Mouse (Mus musculus): ENCODE data around the gene Sigirr.

- TF ChIP-seq GATA1 (IDR thresholded peaks at IDR 0.05; ENCODE audit: borderline replicate concordance, low read length) (no peak), FLI1 (IDR thresholded peaks at IDR 0.05; ENCODE audit: low read length) (no peak)
Measured at GRCm38 (mm10) chr7:141103161-141103560, 2.8 kb upstream of the Sigirr start.
